Mouse (Mus musculus) gastrocnemius, adult 18-20 months (tissue): ENCODE results near the gene Clca3a1. TPM values are rescaled to one million over a fixed set of nuclear protein-coding genes. Genes with fewer than 3 reads are reported as not detected.
"Not testable (repeated sequence)": the region's sequence is repeated elsewhere in the genome, so short reads cannot be mapped to it uniquely, and the experiment has no call there.

ENCODE experiments used
- DNase-seq: peaks from one replicate; pipeline ENCODE4 v3.0.0; 2021; ENCODE audit warnings: low spot score
- long read RNA-seq, 2 experiments: library from polyadenylated mRNA; stranded (forward); transcript quantifications; one replicate each; pipeline ENCODE4 v2.0.0; 2021
- total RNA-seq, 2 experiments: library from RNA; stranded (reverse); gene quantifications; 2 replicates each; pipeline ENCODE4 v1.2.3; 2021

Clca3a1 gene
- under 1 TPM; 0.09 to 0.18 TPM for total RNA-seq
- long read RNA-seq, experiment 1 = 0 reads
- long read RNA-seq, experiment 2, partial matches to known transcripts = 0 of 1 reads
- long read RNA-seq, experiment 2, other reads (novel, unspliced or antisense) = 0 of 1 reads

DNA sequence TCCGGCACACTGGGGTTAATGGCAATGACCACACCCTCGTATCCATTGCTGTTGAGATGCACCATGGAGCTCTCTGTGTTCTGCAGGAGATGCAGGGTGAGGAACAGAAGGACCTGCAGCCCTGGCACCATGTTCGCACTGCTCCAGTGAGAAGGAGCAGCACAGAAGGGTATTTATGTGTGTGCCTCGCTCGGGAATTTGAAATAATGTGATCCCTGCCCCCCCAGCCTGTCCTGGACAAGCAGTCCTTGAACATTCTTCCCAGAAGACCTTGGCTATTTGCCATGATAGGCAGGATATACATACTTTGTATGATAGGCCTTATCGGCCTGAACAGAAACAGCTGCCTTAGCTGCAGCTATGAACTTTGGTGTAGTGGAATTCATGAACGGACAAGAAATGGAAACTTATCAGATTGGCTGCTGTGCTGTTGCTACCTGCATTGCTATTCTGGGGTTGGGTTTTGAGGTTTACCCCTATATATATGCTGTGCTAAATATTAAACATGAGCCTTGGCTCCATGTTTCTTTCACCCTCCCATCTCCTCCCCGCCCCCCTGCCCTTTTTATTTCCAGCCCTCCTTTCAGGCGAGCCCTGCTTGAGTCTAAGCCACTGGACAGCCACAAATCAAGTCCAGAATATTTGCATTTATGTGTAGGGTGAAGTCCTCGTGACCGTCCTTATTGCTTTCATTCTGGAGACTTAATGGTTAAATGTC, at the start of gene Clca3a1:
Gene Clca3a1, minus strand, starts transcription at position 386 of the 718 bp plus-strand sequence.
- DNase-seq = no peak

DNA sequence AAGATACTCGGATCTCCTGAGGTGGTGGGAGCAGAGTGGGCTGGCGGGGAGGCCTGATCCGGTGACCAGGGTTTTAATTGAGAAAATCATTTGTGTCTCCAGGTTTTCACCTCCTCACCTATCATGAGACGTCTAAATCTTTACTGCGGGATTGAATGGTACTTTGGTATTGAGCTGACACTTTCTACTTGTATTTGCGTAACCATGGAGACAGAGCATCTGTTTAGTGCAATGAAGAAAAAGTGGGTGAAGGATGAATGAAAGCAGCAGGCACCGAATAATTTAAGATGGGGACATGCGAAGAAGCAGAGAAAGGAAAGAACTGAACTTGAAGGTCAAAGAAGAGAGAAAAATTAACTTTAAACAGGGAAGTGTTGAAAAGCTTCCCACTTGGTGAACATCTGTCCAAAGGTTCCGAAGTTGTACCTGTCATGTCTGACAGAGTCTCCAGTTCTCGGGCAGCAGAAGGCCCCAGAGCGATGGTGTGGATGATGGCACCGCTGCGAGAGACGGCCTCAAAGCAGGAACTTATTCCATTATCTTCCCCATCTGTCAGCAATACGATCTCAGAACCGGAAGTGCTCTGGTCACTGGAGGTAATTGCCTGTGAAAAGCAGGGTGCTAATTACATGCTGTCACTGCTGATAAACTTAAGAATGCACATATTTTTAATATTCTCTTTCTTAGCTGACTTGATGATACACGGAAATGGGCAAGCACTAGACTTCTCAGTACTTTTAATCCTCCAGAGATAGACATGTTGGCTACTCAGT, 47.6 kb upstream of the Clca3a1 start:
- DNase-seq = not testable (repeated sequence)

DNA sequence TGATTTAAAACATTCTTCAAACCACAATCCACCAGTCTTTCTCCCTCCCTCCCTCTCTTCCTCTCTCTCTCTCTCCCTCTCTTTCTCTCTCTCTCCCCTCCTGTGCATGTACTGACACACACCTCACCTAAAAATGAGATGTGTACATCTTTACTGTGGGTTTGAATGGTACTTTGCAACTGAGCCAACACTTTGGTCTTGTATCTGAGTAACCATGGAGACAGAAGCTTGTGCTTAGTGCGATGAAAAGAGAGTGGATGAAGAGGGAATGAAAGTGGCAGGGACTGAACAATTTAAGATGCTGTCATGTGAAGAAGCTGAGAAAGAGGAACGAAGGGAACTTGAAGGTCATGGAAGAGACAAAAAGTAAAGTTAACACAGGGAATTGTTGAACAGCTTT, 45.8 kb upstream of the Clca3a1 start:
- DNase-seq = not testable (repeated sequence)

DNA sequence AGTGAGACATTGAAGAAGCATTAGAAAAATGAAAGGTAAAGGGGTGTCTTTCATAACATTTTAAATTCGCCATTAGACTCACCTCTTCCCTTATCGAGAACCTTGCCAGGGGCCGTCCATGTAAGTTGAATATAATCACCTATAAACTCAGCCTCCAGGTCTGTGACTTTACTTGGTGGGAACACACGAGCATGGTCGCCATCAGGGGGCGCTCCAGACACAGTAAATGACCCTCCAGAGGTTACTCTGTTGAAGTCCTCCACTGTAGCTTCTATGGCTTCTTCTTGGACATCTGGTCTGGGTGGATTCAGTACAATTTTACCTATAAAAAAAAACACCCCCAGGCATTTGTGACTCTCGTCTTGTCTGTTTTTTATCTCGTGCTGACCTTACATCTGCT, 41.1 kb upstream of the Clca3a1 start:
- DNase-seq = no peak

DNA sequence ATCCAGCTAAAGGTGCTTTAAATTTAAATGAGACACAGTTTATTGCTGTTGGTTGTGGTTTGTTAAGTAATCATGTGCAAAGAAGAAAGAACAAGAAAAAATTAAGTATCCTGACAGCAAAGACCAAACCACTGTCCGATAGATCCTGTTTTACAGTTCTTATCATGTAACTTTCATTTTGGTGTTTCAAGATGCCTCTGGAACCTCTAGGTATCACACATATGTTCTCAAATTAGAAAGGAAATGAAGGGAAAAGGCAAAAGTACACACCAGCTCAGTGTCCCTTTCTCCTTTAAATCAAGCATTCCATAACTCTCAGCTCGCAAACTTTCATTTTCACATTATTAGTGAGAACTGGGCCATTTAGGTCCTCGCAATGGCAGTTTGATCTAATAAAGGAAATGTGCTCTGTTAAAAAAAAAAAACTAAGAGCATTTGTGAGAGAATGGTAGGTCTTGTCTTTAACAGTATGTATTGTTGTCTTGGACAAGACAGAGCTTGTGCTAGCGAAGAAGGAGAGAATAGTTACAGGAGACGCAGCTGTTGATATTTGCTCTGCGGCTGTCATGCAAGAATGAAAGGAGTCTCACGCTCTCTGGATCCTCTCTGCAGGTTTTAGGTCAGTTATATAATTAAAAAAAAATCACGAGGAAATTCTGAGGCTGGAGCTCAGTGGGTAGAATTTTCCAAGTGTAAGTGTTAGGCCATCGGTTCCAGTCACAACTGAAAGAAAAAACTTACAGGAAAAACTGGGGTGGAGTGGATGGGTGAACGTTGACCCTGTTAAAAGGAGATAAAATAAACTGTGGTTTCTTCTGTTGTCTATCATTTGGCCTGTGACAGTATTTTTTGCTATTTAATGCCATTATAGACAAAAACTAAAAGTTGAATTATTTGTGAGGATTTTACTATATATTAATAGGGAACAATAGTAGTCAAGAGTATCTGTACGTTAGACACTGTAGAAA, 24.7 kb upstream of the Clca3a1 start:
- no peak for DNase-seq

DNA sequence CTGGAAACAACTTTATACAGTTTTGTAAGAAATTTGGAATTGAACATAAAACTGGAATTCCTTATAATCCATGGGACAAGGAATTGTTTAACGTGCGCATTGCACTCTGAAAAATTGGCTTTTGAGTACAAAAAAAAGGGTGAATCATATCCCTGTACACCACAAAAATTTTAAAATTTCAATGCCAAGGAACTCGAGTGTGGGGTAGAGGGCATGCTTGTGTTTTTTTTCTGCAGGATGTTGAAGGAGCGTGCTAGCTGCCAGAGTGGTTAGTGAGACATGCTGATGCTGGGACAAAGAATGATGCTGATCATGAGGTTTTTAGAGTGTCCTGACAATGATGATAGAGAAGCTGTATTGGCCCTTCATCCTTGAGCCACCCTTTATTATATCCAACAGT, 4.4 kb upstream of the Clca3a1 start:
- no peak for DNase-seq

DNA sequence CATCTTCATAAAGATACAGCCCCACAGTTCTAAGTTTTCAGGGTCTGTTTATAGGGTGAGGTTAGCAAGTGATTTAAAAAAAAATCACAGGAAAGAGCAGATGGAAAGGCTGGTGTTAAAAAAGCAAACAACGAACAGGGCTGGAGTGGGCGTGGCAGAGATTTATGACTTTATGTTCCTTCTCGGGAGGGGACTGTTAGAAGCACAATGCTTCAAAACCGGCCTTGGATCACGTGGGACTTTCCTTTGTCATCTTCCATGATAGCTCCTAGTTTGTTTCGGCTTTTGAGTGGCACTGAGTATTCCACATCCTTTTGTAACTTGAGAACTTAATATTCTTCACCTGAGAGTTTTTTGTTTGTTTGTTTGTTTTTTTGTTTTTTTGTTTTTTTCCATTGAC, 677 bp upstream of the Clca3a1 start:
- no peak for DNase-seq

DNA sequence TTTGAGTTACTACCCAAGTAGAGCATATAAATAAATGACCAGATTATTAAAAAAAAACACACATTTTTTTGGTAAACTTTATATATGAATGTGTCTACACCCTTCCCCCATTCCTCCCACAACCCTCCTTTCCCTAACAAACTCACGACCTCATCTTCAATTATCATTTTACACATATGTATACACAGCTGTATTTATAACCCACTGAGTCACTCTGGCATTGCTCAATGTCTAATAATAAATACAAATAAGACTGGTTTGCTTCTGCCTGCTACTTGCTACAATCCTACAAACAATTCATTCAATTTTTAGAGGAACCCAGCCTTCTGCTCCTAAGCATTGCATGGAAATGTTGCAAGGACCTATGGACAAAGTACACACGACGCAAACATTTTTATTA, 1.1 kb downstream of the Clca3a1 start:
- no peak for DNase-seq

DNA sequence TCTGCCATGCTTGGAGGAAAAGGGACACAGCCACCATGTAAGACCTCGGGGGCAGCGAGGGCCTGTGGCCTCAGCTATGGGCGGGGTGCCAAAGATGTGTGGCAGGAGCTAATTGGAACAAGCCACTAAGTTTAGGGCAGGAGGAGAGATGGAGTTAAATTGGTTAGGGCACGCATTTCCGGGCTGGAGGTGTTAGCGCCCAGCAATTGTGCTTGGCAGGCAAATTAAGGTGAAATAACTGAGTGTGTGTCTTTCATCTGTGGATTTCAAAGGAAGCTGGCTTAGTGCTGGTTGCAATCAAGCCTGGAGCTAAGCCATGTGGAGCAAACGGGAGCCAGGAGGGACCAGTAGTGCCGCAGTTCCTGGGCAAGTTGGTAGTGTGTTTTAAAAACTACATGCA, 4.7 kb downstream of the Clca3a1 start:
- not testable (repeated sequence) for DNase-seq

DNA sequence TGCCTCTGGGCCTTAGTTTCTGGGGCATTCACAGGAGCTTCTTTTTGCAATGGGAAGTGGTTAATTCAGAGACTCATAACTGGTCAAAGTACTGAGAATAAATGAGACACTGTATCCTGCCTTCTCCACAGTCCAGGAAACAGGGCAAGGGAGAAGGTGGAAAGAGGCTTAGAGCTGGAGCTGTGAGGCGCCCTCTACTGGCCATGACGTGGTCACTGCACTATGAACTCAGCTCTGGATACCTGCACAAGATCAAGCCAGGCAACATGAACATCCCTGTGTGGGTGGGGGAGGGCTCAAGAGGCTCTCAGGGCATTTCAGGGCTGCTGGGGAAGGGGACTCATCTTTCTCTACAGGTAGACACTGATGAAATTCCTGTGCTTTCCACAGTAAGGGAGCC, 7.7 kb downstream of the Clca3a1 start:
- DNase-seq = peak; percentile 5

DNA sequence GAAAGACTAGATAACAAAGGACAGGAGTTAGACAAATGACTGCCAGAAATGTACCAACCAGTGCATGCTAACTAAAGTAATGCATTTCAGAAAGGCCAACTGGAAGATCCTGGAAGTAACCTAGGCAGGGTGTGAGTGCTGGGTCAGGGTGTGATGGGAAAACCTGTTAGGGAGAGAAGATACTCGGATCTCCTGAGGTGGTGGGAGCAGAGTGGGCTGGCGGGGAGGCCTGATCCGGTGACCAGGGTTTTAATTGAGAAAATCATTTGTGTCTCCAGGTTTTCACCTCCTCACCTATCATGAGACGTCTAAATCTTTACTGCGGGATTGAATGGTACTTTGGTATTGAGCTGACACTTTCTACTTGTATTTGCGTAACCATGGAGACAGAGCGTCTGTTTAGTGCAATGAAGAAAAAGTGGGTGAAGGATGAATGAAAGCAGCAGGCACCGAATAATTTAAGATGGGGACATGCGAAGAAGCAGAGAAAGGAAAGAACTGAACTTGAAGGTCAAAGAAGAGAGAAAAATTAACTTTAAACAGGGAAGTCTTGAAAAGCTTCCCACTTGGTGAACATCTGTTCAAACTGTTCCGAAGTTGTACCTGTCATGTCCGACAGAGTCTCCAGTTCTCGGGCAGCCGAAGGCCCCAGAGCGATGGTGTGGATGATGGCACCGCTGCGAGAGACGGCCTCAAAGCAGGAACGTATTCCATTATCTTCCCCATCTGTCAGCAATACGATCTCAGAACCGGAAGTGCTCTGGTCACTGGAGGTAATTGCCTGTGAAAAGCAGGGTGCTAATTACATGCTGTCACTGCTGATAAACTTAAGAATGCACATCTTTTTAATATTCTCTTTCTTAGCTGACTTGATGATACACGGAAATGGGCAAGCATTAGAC, 11.5 kb downstream of the Clca3a1 start:
- not testable (repeated sequence) for DNase-seq

DNA sequence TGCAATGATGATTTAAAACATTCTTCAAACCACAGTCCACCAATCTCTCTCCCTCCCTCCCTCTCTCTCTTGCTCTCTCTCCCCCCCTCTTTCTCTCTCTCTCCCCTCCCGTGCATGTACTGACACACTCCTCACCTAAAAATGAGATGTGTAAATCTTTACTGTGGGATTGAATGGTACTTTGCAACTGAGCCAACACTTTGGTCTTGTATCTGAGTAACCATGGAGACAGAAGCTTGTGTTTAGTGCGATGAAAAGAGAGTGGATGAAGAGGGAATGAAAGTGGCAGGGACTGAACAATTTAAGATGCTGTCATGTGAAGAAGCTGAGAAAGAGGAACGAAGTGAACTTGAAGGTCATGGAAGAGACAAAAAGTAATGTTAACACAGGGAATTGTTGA, 13.1 kb downstream of the Clca3a1 start:
- not testable (repeated sequence) for DNase-seq

DNA sequence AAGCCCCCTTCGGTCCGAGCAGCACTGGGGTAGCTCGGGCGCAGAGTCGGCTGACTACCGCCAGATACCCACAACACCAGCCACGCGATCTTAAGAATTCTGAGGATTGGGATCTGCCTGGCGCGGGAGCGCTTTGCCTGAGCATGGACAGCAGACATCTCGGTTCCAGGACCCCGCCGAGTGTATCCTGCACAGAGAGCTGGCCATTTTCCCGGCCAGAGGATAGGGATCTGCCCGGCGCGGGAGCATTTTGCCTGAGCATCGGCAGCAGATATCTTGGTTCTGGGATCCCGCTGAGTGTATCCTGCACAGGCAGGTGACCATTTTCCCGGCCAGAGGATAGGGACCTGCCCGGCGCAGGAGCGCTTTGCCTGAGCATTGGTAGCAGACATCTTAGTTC, 22.4 kb downstream of the Clca3a1 start:
- not testable (repeated sequence) for DNase-seq

DNA sequence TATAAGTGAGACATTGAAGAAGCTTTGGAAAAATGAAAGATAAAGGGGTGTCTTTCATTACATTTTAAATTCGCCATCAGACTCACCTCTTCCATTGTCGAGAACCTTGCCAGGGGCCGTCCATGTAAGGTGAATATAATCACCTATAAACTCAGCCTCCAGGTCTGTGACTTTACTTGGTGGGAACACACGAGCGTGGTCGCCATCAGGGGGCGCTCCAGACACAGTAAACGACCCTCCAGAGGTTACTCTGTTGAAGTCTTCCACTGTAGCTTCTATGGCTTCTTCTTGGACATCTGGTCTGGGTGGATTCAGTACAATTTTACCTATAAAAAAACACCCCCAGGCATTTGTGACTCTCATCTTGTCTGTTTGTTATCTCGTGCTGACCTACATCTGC, 23.9 kb downstream of the Clca3a1 start:
- no peak for DNase-seq

DNA sequence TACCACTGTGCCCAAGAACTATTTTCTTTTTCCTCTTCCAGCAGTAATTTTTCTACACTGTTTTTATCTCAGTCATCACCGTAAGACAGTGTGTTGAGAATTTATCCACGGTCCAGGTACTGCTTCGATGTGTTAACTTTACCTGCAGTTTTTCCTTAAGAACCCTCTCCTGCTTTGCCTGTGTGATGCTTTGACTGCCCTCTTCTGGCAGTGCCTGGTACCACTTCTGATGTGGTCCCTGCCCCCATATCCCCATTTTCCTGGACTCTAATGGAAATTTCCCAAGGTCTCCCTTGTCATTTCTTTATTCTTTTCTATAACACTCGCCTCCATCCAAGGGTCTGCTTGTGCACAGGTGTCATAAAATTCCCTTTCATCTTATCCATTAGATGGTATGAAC, 37.3 kb downstream of the Clca3a1 start:
- DNase-seq = peak; percentile 51

DNA sequence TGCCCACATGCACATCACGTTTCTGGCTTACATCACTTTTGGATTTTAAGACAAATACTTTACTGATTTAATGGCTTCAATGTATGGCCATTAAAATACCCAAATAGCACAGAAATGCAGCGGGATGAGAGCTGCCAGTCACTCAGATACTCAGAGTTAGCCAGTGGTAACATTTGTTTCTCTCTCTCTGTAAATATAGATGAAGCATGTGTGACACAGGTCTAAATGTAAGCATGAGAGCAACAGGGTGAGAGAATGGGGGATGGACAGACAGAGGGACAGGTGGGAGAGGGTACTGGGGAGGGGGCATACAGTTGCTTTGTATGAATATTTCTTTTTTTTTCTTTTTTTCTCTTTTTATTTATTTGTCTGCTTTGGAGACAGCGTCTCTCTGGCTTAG, 38.2 kb downstream of the Clca3a1 start:
- not testable (repeated sequence) for DNase-seq

DNA sequence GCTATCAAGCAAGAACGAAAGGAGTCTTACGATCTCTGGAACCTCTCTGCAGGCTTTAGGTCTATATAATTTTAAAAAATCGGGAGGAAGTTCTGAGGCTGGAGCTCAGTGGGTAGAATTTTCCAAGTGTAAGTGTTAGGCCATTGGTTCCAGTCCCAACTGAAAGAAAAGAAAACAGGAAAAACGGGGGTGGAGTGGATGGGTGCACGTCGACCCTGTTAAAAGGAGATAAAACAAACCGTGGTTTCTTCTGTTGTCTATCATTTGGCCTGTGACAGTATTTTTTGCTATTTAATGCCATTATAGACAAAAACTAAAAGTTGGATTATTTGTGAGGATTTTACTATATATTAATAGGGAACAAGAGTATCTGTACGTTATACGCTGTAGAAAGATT, 38.9 kb downstream of the Clca3a1 start:
- no peak for DNase-seq

DNA sequence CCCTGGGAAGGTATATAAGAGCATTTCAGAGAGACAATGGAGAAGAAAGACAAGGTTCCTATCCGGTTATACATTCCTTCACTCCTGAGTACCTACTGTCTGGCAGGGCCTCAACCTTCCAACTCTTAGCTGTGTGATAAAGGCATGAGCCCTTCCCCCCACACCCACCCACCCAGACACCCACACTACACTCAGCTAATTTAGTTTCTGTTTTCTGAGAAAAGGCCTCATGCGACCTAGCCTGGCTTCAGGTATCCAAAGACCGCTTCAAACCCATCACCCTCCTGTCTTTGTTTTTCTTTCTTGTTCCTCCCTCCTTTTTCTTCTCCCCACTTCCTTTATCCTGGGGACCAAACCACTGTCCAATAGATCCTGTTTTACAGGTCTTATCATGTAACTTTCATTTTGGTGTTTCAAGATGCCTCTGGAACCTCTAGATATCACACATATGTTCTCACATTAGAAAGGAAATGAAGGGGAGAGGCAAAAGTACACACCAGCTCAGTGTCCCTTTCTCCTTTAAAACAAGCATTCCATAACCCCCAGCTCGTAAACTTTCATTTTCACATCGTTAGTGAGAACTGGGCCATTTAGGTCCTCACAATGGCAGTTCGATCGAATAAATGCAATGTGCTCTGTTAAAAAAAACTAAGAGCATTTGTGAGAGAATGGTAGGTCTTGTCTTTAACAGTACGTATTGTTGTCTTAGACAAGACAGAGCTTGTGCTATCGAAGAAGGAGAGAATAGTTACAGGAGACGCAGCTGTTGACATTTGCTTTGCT, 39.5 kb downstream of the Clca3a1 start:
- DNase-seq = no peak

DNA sequence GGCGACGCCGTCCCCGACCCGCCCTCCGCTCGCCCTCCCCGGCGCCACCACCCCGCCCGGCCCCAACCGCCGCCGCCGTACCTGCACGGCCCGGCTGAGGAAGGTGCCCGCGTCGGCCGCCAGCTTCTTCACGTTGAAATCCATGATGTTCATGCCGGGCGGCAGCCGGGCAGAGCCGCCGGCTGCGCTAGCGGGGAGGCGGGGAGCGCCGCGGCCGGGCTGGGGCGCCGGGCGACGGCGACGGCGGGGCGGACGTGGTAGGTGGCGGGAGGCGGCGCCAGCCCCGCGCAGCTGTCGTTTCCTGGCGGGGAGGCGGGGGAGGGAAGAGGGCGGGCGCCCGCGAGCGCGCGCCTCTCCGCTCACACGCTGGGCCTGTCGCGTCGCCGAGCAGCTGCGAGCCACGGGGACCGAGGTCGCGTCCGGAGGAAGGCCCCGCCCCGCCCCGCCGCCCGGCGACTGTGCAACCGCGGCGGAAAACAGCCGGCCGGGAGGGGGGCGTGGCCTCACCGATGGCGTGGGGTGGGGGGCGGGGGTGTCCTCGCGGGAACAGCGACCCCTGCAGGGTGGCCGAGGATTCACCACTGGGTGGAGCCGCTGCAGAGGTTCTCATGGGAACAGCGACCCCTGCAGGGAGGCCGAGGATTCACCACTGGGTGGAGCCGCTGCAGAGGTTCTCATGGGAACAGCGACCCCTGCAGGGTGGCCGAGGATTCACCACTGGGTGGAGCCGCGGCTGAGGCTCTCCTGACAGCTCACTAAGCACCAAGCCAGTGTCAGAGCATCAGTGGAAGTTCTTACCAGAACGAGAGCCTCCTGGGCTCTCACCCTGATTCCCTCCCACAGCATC, 40.7 kb downstream of the Clca3a1 start, which contains the start of gene Sh3glb1:
Gene Sh3glb1, minus strand, starts transcription at position 435 of the 847 bp plus-strand sequence.
- DNase-seq = peak; percentile 98
